Mouse (Mus musculus): Measurements from ENCODE around the gene Sox3.

DNA sequence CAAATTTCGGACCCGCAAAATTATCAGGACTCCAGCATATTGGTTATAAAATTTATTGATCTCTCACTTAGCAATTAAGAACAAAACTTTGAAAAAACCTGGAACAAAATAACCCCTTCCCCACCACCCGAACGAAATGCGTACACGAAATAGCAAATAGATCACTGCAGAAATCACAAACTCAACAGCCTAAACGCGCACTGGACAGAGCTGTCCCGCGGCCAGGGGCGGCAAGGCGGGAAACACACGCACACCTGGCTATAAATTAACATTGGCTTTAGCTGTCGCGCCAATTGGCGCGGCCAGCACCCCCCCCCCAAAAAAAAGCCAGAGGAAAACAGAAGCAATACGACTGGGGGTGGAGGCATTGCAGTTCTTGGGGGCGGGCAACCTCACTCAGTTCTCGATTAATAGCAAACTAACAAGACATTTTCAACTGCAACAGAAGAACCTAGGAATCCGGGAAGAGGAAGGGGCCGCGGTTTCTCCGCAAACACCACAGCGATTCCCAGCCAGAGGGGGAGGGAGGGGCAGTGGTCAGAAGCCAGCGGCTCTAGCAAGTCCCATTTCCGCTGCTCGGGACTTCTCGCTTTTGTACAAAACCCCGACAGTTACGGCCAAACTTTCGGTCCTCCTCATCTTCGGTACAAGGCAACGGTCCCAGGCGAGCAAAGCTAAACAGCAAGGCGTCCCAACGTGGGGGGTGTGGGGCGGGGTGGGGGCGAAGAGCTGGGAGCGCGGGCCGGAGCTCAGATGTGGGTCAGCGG, 1.7 kb downstream of the Sox3 start:
- no peak for TF ChIP-seq CTCF (IDR thresholded peaks at IDR 0.05; ENCODE audit: low read depth)
- no peak for TF ChIP-seq EP300 (IDR thresholded peaks at IDR 0.05; ENCODE audit: low read depth)

All from heart, postnatal 0 days (tissue).